In genomic region chr4:141458236-141458635, GRCm38 (mm10) we compare ENCODE assay signal across 8 mouse cellular contexts. TPM values are rescaled to one million over a fixed set of nuclear protein-coding genes. Genes with fewer than 3 reads are reported as not detected.
A peak's percentile ranks its signal among the peaks of the same experiment; 100 is the strongest.
DNase-seq lines count a peak whose midpoint lies in the region; ATAC-seq and TF ChIP-seq lines count a peak whose summit lies in the region.

No protein-coding gene starts in this region.

- no peak overlapping the region for H3K9ac ChIP-seq in lung, postnatal 0 days (replicated peaks; ENCODE audit: low read depth)
- peak overlapping the region; percentile 31 for H3K9ac ChIP-seq in kidney, embryonic 14.5 days (ENCODE audit: low read depth, low read length)
- peak overlapping the region; percentile 45 for H3K9ac ChIP-seq in stomach, postnatal 0 days (ENCODE audit: low read length)

- TF ChIP-seq CTCF in lung, postnatal 0 days (IDR thresholded peaks at IDR 0.05): no peak
- no peak for TF ChIP-seq CTCF in stomach, postnatal 0 days (IDR thresholded peaks at IDR 0.05; ENCODE audit: low read depth)

- H3K27ac ChIP-seq in lung, postnatal 0 days (ENCODE audit: low read length): no peak overlapping the region
- H3K27ac ChIP-seq in kidney, embryonic 14.5 days (ENCODE audit: low read depth, low read length): no peak overlapping the region
- H3K27ac ChIP-seq in stomach, postnatal 0 days (replicated peaks): peak overlapping the region; percentile 85

- peak; percentile 38 for DNase-seq in lung, postnatal 0 days (ENCODE audit: low spot score)
- DNase-seq in lung, postnatal 10 days: no peak
- peak; percentile 55 for DNase-seq in gastrocnemius, postnatal 10 days
- peak; percentile 66 for DNase-seq in stomach, postnatal 0 days (ENCODE audit: low spot score)
- no peak for DNase-seq in cerebellum, postnatal 10 days
- DNase-seq in adrenal gland, adult 18-20 months (ENCODE audit: low spot score in 2 of 2): no peak
- DNase-seq in thymus, postnatal 0 days (ENCODE audit: low spot score): no peak

- 30% methylated on average over 7 of the region's 7 CpGs for WGBS in lung, postnatal 0 days
- 8% methylated on average over 7 of the region's 7 CpGs for WGBS in kidney, embryonic 14.5 days
- 15% methylated on average over 7 of the region's 7 CpGs for WGBS in stomach, postnatal 0 days

- H3K27me3 ChIP-seq in lung, postnatal 0 days (replicated peaks; ENCODE audit: insufficient read depth, low read length): no peaks in the 10 kb centered on the region
- H3K27me3 ChIP-seq in kidney, embryonic 14.5 days (ENCODE audit: control insufficient read depth, insufficient read depth, low read length): no peaks in the 10 kb centered on the region
- no peaks in the 10 kb centered on the region for H3K27me3 ChIP-seq in stomach, postnatal 0 days (ENCODE audit: control insufficient read depth, insufficient read depth, low read length)

- no peak overlapping the region for H3K4me3 ChIP-seq in lung, postnatal 0 days (ENCODE audit: low read depth, low read length)
- no peak overlapping the region for H3K4me3 ChIP-seq in kidney, embryonic 14.5 days (ENCODE audit: low read length)
- H3K4me3 ChIP-seq in stomach, postnatal 0 days (ENCODE audit: low read depth, low read length): no peak overlapping the region

- H3K4me2 ChIP-seq in lung, postnatal 0 days (replicated peaks; ENCODE audit: low read depth, low read length): no peak overlapping the region
- H3K4me2 ChIP-seq in kidney, embryonic 14.5 days (replicated peaks; ENCODE audit: low read depth, low read length): no peak overlapping the region
- no peak overlapping the region for H3K4me2 ChIP-seq in stomach, postnatal 0 days (replicated peaks; ENCODE audit: low read depth)

- no peaks in the 10 kb centered on the region for H3K36me3 ChIP-seq in lung, postnatal 0 days (ENCODE audit: insufficient read depth, low read length)
- H3K36me3 ChIP-seq in kidney, embryonic 14.5 days (ENCODE audit: control insufficient read depth, insufficient read depth, low read length): peaks cover 25% of the 10 kb centered on the region
- peaks cover 6% of the 10 kb centered on the region for H3K36me3 ChIP-seq in stomach, postnatal 0 days (ENCODE audit: control insufficient read depth, insufficient read depth, low read length)

- no peaks in the 10 kb centered on the region for H3K9me3 ChIP-seq in lung, postnatal 0 days (ENCODE audit: low read length)
- H3K9me3 ChIP-seq in kidney, embryonic 14.5 days (ENCODE audit: control insufficient read depth, low read length): no peaks in the 10 kb centered on the region
- no peaks in the 10 kb centered on the region for H3K9me3 ChIP-seq in stomach, postnatal 0 days (ENCODE audit: control insufficient read depth, low read length)

- TF ChIP-seq EP300 in lung, postnatal 0 days (IDR thresholded peaks at IDR 0.05): no peak
- peak; percentile 36 for TF ChIP-seq EP300 in stomach, postnatal 0 days (optimal IDR thresholded peaks at IDR 0.05)

- peak; percentile 48 for ATAC-seq in lung, postnatal 0 days
- peak; percentile 85 for ATAC-seq in kidney, embryonic 14.5 days (ENCODE audit: low FRiP score, low TSS enrichment)
- peak; percentile 70 for ATAC-seq in stomach, postnatal 0 days (ENCODE audit: low FRiP score, low TSS enrichment)

- no peaks in the 10 kb centered on the region for H3K4me1 ChIP-seq in lung, postnatal 0 days (ENCODE audit: insufficient read depth, low read depth, low read length)
- peaks cover 21% of the 10 kb centered on the region for H3K4me1 ChIP-seq in kidney, embryonic 14.5 days (ENCODE audit: control insufficient read depth, insufficient read depth, low read length)
- peaks cover 2% of the 10 kb centered on the region; the same call in 1 of the 2 replicates for H3K4me1 ChIP-seq in stomach, postnatal 0 days (replicated peaks; ENCODE audit: control insufficient read depth, insufficient read depth)

RNA-seq across cellular contexts. Expression of gene Zbtb17, which starts 13.8 kb away (rescaled TPM):
- 14.1 and 14.3 TPM in 2 replicates for polyA plus RNA-seq in lung, postnatal 0 days (2015; fragmentation: Nextera tagmentation; extraction: Ambion mirVana)
- total RNA-seq in gastrocnemius, postnatal 10 days (2021): 10 to 100 TPM; 16.1 to 17.3 TPM
- polyA plus RNA-seq in kidney, embryonic 14.5 days (2014; fragmentation: Nextera tagmentation; extraction: Ambion mirVana): 28.0 and 37.3 TPM in 2 replicates
- polyA plus RNA-seq in stomach, postnatal 0 days (2015; fragmentation: Nextera tagmentation; extraction: Ambion mirVana): 13.3 and 16.8 TPM in 2 replicates
- 10 to 100 TPM; 18.6 to 20.5 TPM for total RNA-seq in adrenal gland, adult 18-20 months (2021)
- polyA plus RNA-seq in thymus, postnatal 0 days (2015; fragmentation: Nextera tagmentation; extraction: Ambion mirVana): 31.1 and 32.5 TPM in 2 replicates

RNA-seq across cellular contexts. Expression of gene Srarp, which starts 22.3 kb away (rescaled TPM):
- polyA plus RNA-seq in lung, postnatal 0 days (2015; fragmentation: Nextera tagmentation; extraction: Ambion mirVana): not detected in 2 replicates
- not detected for total RNA-seq in gastrocnemius, postnatal 10 days (2021)
- polyA plus RNA-seq in kidney, embryonic 14.5 days (2014; fragmentation: Nextera tagmentation; extraction: Ambion mirVana): not detected in 2 replicates
- not detected in 2 replicates for polyA plus RNA-seq in stomach, postnatal 0 days (2015; fragmentation: Nextera tagmentation; extraction: Ambion mirVana)
- total RNA-seq in adrenal gland, adult 18-20 months (2021): under 1 TPM in 1 of 2 experiments, not detected in 1; 0.35 TPM
- polyA plus RNA-seq in thymus, postnatal 0 days (2015; fragmentation: Nextera tagmentation; extraction: Ambion mirVana): not detected in 2 replicates

RNA-seq across cellular contexts. Expression of gene Hspb7, which starts 37.7 kb away (rescaled TPM):
- polyA plus RNA-seq in lung, postnatal 0 days (2015; fragmentation: Nextera tagmentation; extraction: Ambion mirVana): 1.9 and 2.3 TPM in 2 replicates
- total RNA-seq in gastrocnemius, postnatal 10 days (2021): 100 to 1,000 TPM; 200 to 208 TPM
- polyA plus RNA-seq in kidney, embryonic 14.5 days (2014; fragmentation: Nextera tagmentation; extraction: Ambion mirVana): 0.09 TPM in 1 of 2 replicates, not detected in the other
- polyA plus RNA-seq in stomach, postnatal 0 days (2015; fragmentation: Nextera tagmentation; extraction: Ambion mirVana): 2.3 and 3.5 TPM in 2 replicates
- under 1 TPM; 0.20 to 0.86 TPM for total RNA-seq in adrenal gland, adult 18-20 months (2021)
- polyA plus RNA-seq in thymus, postnatal 0 days (2015; fragmentation: Nextera tagmentation; extraction: Ambion mirVana): 0.27 TPM in 1 of 2 replicates, not detected in the other

RNA-seq across cellular contexts. Expression of gene Clcnkb, which starts 42.4 kb away (rescaled TPM):
- polyA plus RNA-seq in lung, postnatal 0 days (2015; fragmentation: Nextera tagmentation; extraction: Ambion mirVana): not detected in 2 replicates
- under 1 TPM; 0.09 to 0.45 TPM for total RNA-seq in gastrocnemius, postnatal 10 days (2021)
- polyA plus RNA-seq in kidney, embryonic 14.5 days (2014; fragmentation: Nextera tagmentation; extraction: Ambion mirVana): 3.6 and 6.0 TPM in 2 replicates
- not detected in 2 replicates for polyA plus RNA-seq in stomach, postnatal 0 days (2015; fragmentation: Nextera tagmentation; extraction: Ambion mirVana)
- not detected for total RNA-seq in adrenal gland, adult 18-20 months (2021)
- polyA plus RNA-seq in thymus, postnatal 0 days (2015; fragmentation: Nextera tagmentation; extraction: Ambion mirVana): 0.23 TPM in 1 of 2 replicates, not detected in the other

RNA-seq across cellular contexts. Expression of gene Clcnka, which starts 59.7 kb away (rescaled TPM):
- 0.07 and 0.11 TPM in 2 replicates for polyA plus RNA-seq in lung, postnatal 0 days (2015; fragmentation: Nextera tagmentation; extraction: Ambion mirVana)
- total RNA-seq in gastrocnemius, postnatal 10 days (2021): 1 to 10 TPM; 1.2 to 1.3 TPM
- polyA plus RNA-seq in kidney, embryonic 14.5 days (2014; fragmentation: Nextera tagmentation; extraction: Ambion mirVana): 2.0 and 3.9 TPM in 2 replicates
- polyA plus RNA-seq in stomach, postnatal 0 days (2015; fragmentation: Nextera tagmentation; extraction: Ambion mirVana): 0.08 TPM in 1 of 2 replicates, not detected in the other
- total RNA-seq in adrenal gland, adult 18-20 months (2021): not detected
- 0.17 and 0.27 TPM in 2 replicates for polyA plus RNA-seq in thymus, postnatal 0 days (2015; fragmentation: Nextera tagmentation; extraction: Ambion mirVana)

Comparison
In these comparisons a context has a peak if more than half of its experiments do, and no peak if none do; other contexts are left out.
1. DNase-seq: peak in lung, postnatal 0 days (single experiment), gastrocnemius, postnatal 10 days (single experiment) and stomach, postnatal 0 days (single experiment); none in lung, postnatal 10 days (single experiment), cerebellum, postnatal 10 days (0 of 2), adrenal gland, adult 18-20 months (0 of 2) and thymus, postnatal 0 days (single experiment).
2. Peak in every context shown above with its lines, with median percentiles within 50 percentile points of each other: ATAC-seq.